Mouse (Mus musculus) hindbrain, embryonic 11.5 days (tissue): Measurements from ENCODE around the gene Cxcr2. TPM values are rescaled to one million over a fixed set of nuclear protein-coding genes. Genes with fewer than 3 reads are reported as not detected.

Experiments
- ATAC-seq: fragments of 200-750 bp; cut with Nextera tagmentation; 2 replicates; pipeline ENCODE4 v1.8.0; 2017; ENCODE audit warnings: mild to moderate bottlenecking, moderate TSS enrichment, moderate library complexity; ENCODE audit not compliant: low FRiP score
- DNase-seq: peaks from one replicate; pipeline ENCODE4 v3.0.0-alpha.2; 2015; ENCODE audit warnings: low spot score
- H3K27ac ChIP-seq: fragments of 300-500 bp; sonication (generic); 2 replicates; pipeline ENCODE4 v1.5.1; 2014; ENCODE audit warnings: mild to moderate bottlenecking, low read depth, low read length
- H3K27me3 ChIP-seq: fragments of 300-500 bp; sonication (generic); 2 replicates; pipeline ENCODE4 v1.6.1; 2014; ENCODE audit warnings: mild to moderate bottlenecking, low read length, moderate library complexity, mixed read lengths; ENCODE audit not compliant: control insufficient read depth, insufficient read depth
- H3K36me3 ChIP-seq: fragments of 300-500 bp; sonication (generic); 2 replicates; pipeline ENCODE4 v1.6.1; 2014; ENCODE audit warnings: mild to moderate bottlenecking, low read length, moderate library complexity, mixed read lengths; ENCODE audit not compliant: control insufficient read depth, insufficient read depth
- H3K4me1 ChIP-seq: fragments of 300-500 bp; sonication (generic); replicated peaks from 2 replicates; pipeline ENCODE4 v1.6.1; 2014; ENCODE audit warnings: low read length, mixed read lengths; ENCODE audit not compliant: control insufficient read depth, insufficient read depth
- H3K4me2 ChIP-seq: fragments of 300-500 bp; sonication (generic); replicated peaks from 2 replicates; pipeline ENCODE4 v1.6.1; 2014; ENCODE audit warnings: mild to moderate bottlenecking, low read depth, low read length
- H3K4me3 ChIP-seq: fragments of 300-500 bp; sonication (generic); 2 replicates; pipeline ENCODE4 v1.5.1; 2014; ENCODE audit warnings: low read depth, low read length
- H3K9ac ChIP-seq: fragments of 300-500 bp; sonication (generic); 2 replicates; pipeline ENCODE4 v1.6.1; 2014; ENCODE audit warnings: low read depth, low read length
- H3K9me3 ChIP-seq: fragments of 300-500 bp; sonication (generic); 2 replicates; pipeline ENCODE4 v1.6.1; 2016; ENCODE audit warnings: low read length; ENCODE audit not compliant: control insufficient read depth
- WGBS: fragments of 180-500 bp; shearing (Covaris S2); extraction: QIAGEN DNeasy Blood & Tissue Kit; methylation state at CpG from one replicate; pipeline ENCODE4 v1.1.7; 2014; 5-methylcytosine and 5-hydroxymethylcytosine counted together
- polyA plus RNA-seq: library from polyadenylated mRNA; unstranded; fragments of >200 nt; fragmentation: Nextera tagmentation; extraction: Ambion mirVana; gene quantifications from 2 replicates; pipeline ENCODE4 v1.2.1, GENCODE M21; 2014

Gene Cxcr2
- polyA plus RNA-seq, 1 experiment from 2014 or later = 0.05 TPM

GRCm38 (mm10) chr1:74117876-74118275 lies 35.9 kb upstream of the Cxcr2 start:
- H3K9me3 ChIP-seq = no peaks in the 10 kb centered on the region
- 94% methylated on average over 6 of the region's 6 CpGs for WGBS
- DNase-seq (no peak), ATAC-seq (no peak)
- H3K27ac ChIP-seq = no peak overlapping the region
- no peak overlapping the region for H3K9ac ChIP-seq
- H3K27me3 ChIP-seq = no peaks in the 10 kb centered on the region; the same call in 1 of the 2 replicates
- peaks cover 5% of the 10 kb centered on the region; the same call in 1 of the 2 replicates for H3K4me1 ChIP-seq
- H3K4me3 ChIP-seq = no peak overlapping the region
- no peak overlapping the region for H3K4me2 ChIP-seq
- H3K36me3 ChIP-seq = no peaks in the 10 kb centered on the region

- no peak overlapping the region for H3K27ac ChIP-seq
- H3K4me1 ChIP-seq = 0 out of 2 replicates have a peak, but pooled peaks cover 3% of the 10 kb centered on the region
- ATAC-seq (no peak), DNase-seq (no peak)
- 88% methylated on average over 1 of the region's 1 CpGs for WGBS
- no peaks in the 10 kb centered on the region for H3K36me3 ChIP-seq
- H3K27me3 ChIP-seq = peaks cover 4% of the 10 kb centered on the region
- H3K9ac ChIP-seq = no peak overlapping the region
- no peaks in the 10 kb centered on the region for H3K9me3 ChIP-seq
- no peak overlapping the region for H3K4me3 ChIP-seq
- H3K4me2 ChIP-seq = no peak overlapping the region
Observed at GRCm38 (mm10) chr1:74119115-74119514, 34.7 kb upstream of the Cxcr2 start.

GRCm38 (mm10) chr1:74121138-74121537 lies 32.7 kb upstream of the Cxcr2 start:
- WGBS = 82% methylated on average over 7 of the region's 7 CpGs
- ATAC-seq = no peak
- peaks cover 7% of the 10 kb centered on the region for H3K27me3 ChIP-seq

GRCm38 (mm10) chr1:74121821-74122576 lies 31.8 kb upstream of the Cxcr2 start:
- H3K9ac ChIP-seq = no peak overlapping the region
- peaks cover 7% of the 10 kb centered on the region for H3K27me3 ChIP-seq
- 0 out of 2 replicates have a peak, but pooled peaks cover 4% of the 10 kb centered on the region for H3K4me1 ChIP-seq
- no peak for ATAC-seq
- no peaks in the 10 kb centered on the region for H3K36me3 ChIP-seq
- DNase-seq = no peak
- H3K4me3 ChIP-seq = no peak overlapping the region
- 64% methylated on average over 9 of the region's 9 CpGs for WGBS
- no peak overlapping the region for H3K27ac ChIP-seq
- no peaks in the 10 kb centered on the region for H3K9me3 ChIP-seq
- H3K4me2 ChIP-seq = 0 out of 2 replicates have a peak overlapping the region, but pooled peaks have one; percentile 8

More at GRCm38 (mm10) chr1:74121138-74121537, 32.7 kb upstream of the Cxcr2 start:
- DNase-seq = no peak
- Histone ChIP-seq H3K27ac (no peak overlapping the region), H3K4me3 (no peak overlapping the region), H3K4me1 (0 out of 2 replicates have a peak, but pooled peaks cover 4% of the 10 kb centered on the region), H3K9ac (no peak overlapping the region), H3K4me2 (no peak overlapping the region), H3K36me3 (no peaks in the 10 kb centered on the region), H3K9me3 (no peaks in the 10 kb centered on the region)

- Histone ChIP-seq H3K9ac (no peak overlapping the region), H3K4me3 (peak overlapping the region; percentile 53), H3K4me1 (0 out of 2 replicates have a peak, but pooled peaks cover 4% of the 10 kb centered on the region), H3K4me2 (peak overlapping the region; percentile 95), H3K27me3 (peaks cover 7% of the 10 kb centered on the region), H3K9me3 (no peaks in the 10 kb centered on the region), H3K36me3 (no peaks in the 10 kb centered on the region), H3K27ac (no peak overlapping the region)
- DNase-seq = no peak
- ATAC-seq = no peak
- 60% methylated on average over 8 of the region's 8 CpGs for WGBS
Observed at GRCm38 (mm10) chr1:74123215-74123614, 30.6 kb upstream of the Cxcr2 start.

- Histone ChIP-seq H3K9me3 (no peaks in the 10 kb centered on the region), H3K27ac (peak within 1 kb of the TSS; percentile 33; the same call in 1 of the 2 replicates), H3K9ac (peak within 1 kb of the TSS; percentile 63), H3K4me3 (peak within 1 kb of the TSS; percentile 53), H3K4me1 (0 out of 2 replicates have a peak, but pooled peaks cover 4% of the 10 kb centered on the region), H3K4me2 (peak within 1 kb of the TSS; percentile 95), H3K36me3 (no peaks in the 10 kb centered on the region), H3K27me3 (peaks cover 7% of the 10 kb centered on the region)
- ATAC-seq (peak; percentile 79), DNase-seq (peak; percentile 71)
- WGBS = 1% methylated on average over 71 of the region's 84 CpGs
Observed at GRCm38 (mm10) chr1:74124021-74124981, 29.5 kb upstream of the Cxcr2 start, which contains the start of gene Tns1. Gene Tns1 (minus strand): TSS chr1:74124449.

GRCm38 (mm10) chr1:74124991-74125552 lies 28.7 kb upstream of the Cxcr2 start, which contains the start of gene Rufy4:
Gene Rufy4 (plus strand): TSS chr1:74125541.
- WGBS = 2% methylated on average over 12 of the region's 12 CpGs
- DNase-seq (peak; percentile 84), ATAC-seq (peak; percentile 47)
- Histone ChIP-seq H3K4me2 (peak within 1 kb of the TSS; percentile 95), H3K4me1 (0 out of 2 replicates have a peak, but pooled peaks cover 4% of the 10 kb centered on the region), H3K9ac (peak within 1 kb of the TSS; percentile 63), H3K36me3 (no peaks in the 10 kb centered on the region), H3K27me3 (peaks cover 7% of the 10 kb centered on the region), H3K4me3 (peak within 1 kb of the TSS; percentile 53), H3K9me3 (no peaks in the 10 kb centered on the region), H3K27ac (peak within 1 kb of the TSS; percentile 33; the same call in 1 of the 2 replicates)
